Mouse (Mus musculus): ENCODE measurements around the gene Lsm12.

Gene Lsm12

GRCm38 (mm10) chr11:102216886-102217240, 31.8 kb upstream of the Lsm12 start:
- DNase-seq (ENCODE audit: low read depth, low spot score) = no peak

- DNase-seq (ENCODE audit: low read depth, low spot score) = no peak
Observed at GRCm38 (mm10) chr11:102216056-102216885, 31.2 kb upstream of the Lsm12 start.

GRCm38 (mm10) chr11:102215511-102215910, 30.4 kb upstream of the Lsm12 start:
- no peak for DNase-seq (ENCODE audit: low read depth, low spot score)

GRCm38 (mm10) chr11:102214430-102215156, 29.5 kb upstream of the Lsm12 start:
- DNase-seq (ENCODE audit: low read depth, low spot score) = no peak

- no peak for DNase-seq (ENCODE audit: low read depth, low spot score)
Observed at GRCm38 (mm10) chr11:102211936-102212341, 26.8 kb upstream of the Lsm12 start.

- no peak for DNase-seq (ENCODE audit: low read depth, low spot score)
Observed at GRCm38 (mm10) chr11:102211011-102211410, 25.9 kb upstream of the Lsm12 start.

GRCm38 (mm10) chr11:102210185-102210584, 25.1 kb upstream of the Lsm12 start:
- no peak for DNase-seq (ENCODE audit: low read depth, low spot score)

GRCm38 (mm10) chr11:102209742-102210141, 24.6 kb upstream of the Lsm12 start:
- no peak for DNase-seq (ENCODE audit: low read depth, low spot score)

GRCm38 (mm10) chr11:102208846-102209245, 23.8 kb upstream of the Lsm12 start:
- no peak for DNase-seq (ENCODE audit: low read depth, low spot score)

GRCm38 (mm10) chr11:102207825-102208777, 23.0 kb upstream of the Lsm12 start:
- no peak for DNase-seq (ENCODE audit: low read depth, low spot score)

- no peak for DNase-seq (ENCODE audit: low read depth, low spot score)
Observed at GRCm38 (mm10) chr11:102206481-102206880, 21.4 kb upstream of the Lsm12 start.

GRCm38 (mm10) chr11:102201408-102201821, 16.3 kb upstream of the Lsm12 start:
- DNase-seq (ENCODE audit: low read depth, low spot score) = no peak

- no peak for DNase-seq (ENCODE audit: low read depth, low spot score)
Observed at GRCm38 (mm10) chr11:102199856-102200255, 14.8 kb upstream of the Lsm12 start.

- DNase-seq (ENCODE audit: low read depth, low spot score) = no peak
Observed at GRCm38 (mm10) chr11:102198245-102198644, 13.1 kb upstream of the Lsm12 start.

GRCm38 (mm10) chr11:102196018-102196797, 11.1 kb upstream of the Lsm12 start:
- DNase-seq (ENCODE audit: low read depth, low spot score) = no peak

GRCm38 (mm10) chr11:102193657-102194440, 8.8 kb upstream of the Lsm12 start:
- DNase-seq (ENCODE audit: low read depth, low spot score) = no peak

- DNase-seq (ENCODE audit: low read depth, low spot score) = no peak
Observed at GRCm38 (mm10) chr11:102190848-102191247, 5.8 kb upstream of the Lsm12 start.

- DNase-seq (ENCODE audit: low read depth, low spot score) = no peak
Observed at GRCm38 (mm10) chr11:102189461-102190436, 4.7 kb upstream of the Lsm12 start, which contains the start of gene G6pc3. Gene G6pc3 (plus strand): TSS chr11:102189620.

GRCm38 (mm10) chr11:102188980-102189379, 3.9 kb upstream of the Lsm12 start:
- DNase-seq (ENCODE audit: low read depth, low spot score) = no peak

Measured in WW6 (cell line).